8 mouse cellular contexts compared by ENCODE assay signal in the genomic region with DNA sequence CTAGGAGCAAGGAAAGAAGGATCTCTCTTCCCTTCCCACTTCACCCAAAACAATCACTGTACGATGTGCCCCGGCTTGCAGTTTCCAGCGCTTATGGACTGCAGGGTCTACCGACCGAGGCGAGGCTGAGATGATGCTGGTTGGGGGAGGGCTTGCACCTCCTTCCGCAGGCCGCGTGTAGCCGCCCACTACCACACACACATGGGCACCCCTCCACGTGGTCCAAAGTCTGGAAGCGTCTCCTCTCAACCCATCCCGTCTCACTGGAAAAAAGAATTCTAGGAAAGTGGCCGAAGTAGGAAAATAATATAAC. TPM values are rescaled to one million over a fixed set of nuclear protein-coding genes. Genes with fewer than 3 reads are reported as not detected.
DNase-seq lines count a peak whose midpoint lies in the region; ATAC-seq lines count a peak whose summit lies in the region.

No protein-coding gene starts in this region.

- H3K9me3 ChIP-seq in kidney, embryonic 15.5 days (replicated peaks), result no peaks in the 10 kb centered on the region
- no peaks in the 10 kb centered on the region for H3K9me3 ChIP-seq in embryonic facial prominence, embryonic 10.5 days
- H3K9me3 ChIP-seq in hindbrain, embryonic 12.5 days (replicated peaks), result no peaks in the 10 kb centered on the region
- H3K9me3 ChIP-seq in midbrain, embryonic 14.5 days (ENCODE audit: control insufficient read depth, low read length), result no peaks in the 10 kb centered on the region

- peak overlapping the region; percentile 45; the same call in 1 of the 2 replicates for H3K27ac ChIP-seq in kidney, embryonic 15.5 days
- peak overlapping the region; percentile 99 for H3K27ac ChIP-seq in embryonic facial prominence, embryonic 10.5 days (replicated peaks)
- no peak overlapping the region for H3K27ac ChIP-seq in hindbrain, embryonic 12.5 days
- H3K27ac ChIP-seq in midbrain, embryonic 14.5 days (replicated peaks; ENCODE audit: low read depth, low read length), result peak overlapping the region; percentile 13; the same call in 1 of the 2 replicates

- peaks cover 49% of the 10 kb centered on the region for H3K4me1 ChIP-seq in kidney, embryonic 15.5 days
- peaks cover 62% of the 10 kb centered on the region for H3K4me1 ChIP-seq in embryonic facial prominence, embryonic 10.5 days
- peaks cover 35% of the 10 kb centered on the region for H3K4me1 ChIP-seq in hindbrain, embryonic 12.5 days
- peaks cover 25% of the 10 kb centered on the region for H3K4me1 ChIP-seq in midbrain, embryonic 14.5 days (ENCODE audit: control insufficient read depth, insufficient read depth, low read length)

- 8% methylated on average over 14 of the region's 14 CpGs for WGBS in kidney, embryonic 15.5 days
- 1% methylated on average over 14 of the region's 14 CpGs for WGBS in embryonic facial prominence, embryonic 10.5 days
- 2% methylated on average over 14 of the region's 14 CpGs for WGBS in hindbrain, embryonic 12.5 days
- 10% methylated on average over 14 of the region's 14 CpGs for WGBS in midbrain, embryonic 14.5 days

- peak; percentile 14; the same call in 1 of the 2 replicates for ATAC-seq in kidney, embryonic 15.5 days (replicated peaks; ENCODE audit: low FRiP score)
- ATAC-seq in hindbrain, embryonic 12.5 days (ENCODE audit: low FRiP score), result peak; percentile 29; the same call in 1 of the 2 replicates
- ATAC-seq in midbrain, embryonic 14.5 days (ENCODE audit: low FRiP score, low TSS enrichment), result no peak

- peaks cover 58% of the 10 kb centered on the region for H3K27me3 ChIP-seq in kidney, embryonic 15.5 days
- peaks cover 64% of the 10 kb centered on the region for H3K27me3 ChIP-seq in embryonic facial prominence, embryonic 10.5 days (replicated peaks; ENCODE audit: low read depth, poor library complexity, severe bottlenecking)
- peaks cover 12% of the 10 kb centered on the region for H3K27me3 ChIP-seq in hindbrain, embryonic 12.5 days
- peaks cover 12% of the 10 kb centered on the region; the same call in 1 of the 2 replicates for H3K27me3 ChIP-seq in midbrain, embryonic 14.5 days (ENCODE audit: control insufficient read depth, insufficient read depth, low read length)

- H3K9ac ChIP-seq in kidney, embryonic 15.5 days, result peak overlapping the region; percentile 41; the same call in 1 of the 2 replicates
- H3K9ac ChIP-seq in hindbrain, embryonic 12.5 days, result peak overlapping the region; percentile 42; the same call in 1 of the 2 replicates
- H3K9ac ChIP-seq in midbrain, embryonic 14.5 days (replicated peaks; ENCODE audit: low read length), result peak overlapping the region; percentile 36; the same call in 1 of the 2 replicates

- H3K4me2 ChIP-seq in kidney, embryonic 15.5 days, result peak overlapping the region; percentile 99
- peak overlapping the region; percentile 67 for H3K4me2 ChIP-seq in hindbrain, embryonic 12.5 days (replicated peaks)
- peak overlapping the region; percentile 91 for H3K4me2 ChIP-seq in midbrain, embryonic 14.5 days (ENCODE audit: low read length)

- no peak for DNase-seq in kidney, postnatal 36 days
- DNase-seq in embryonic facial prominence, embryonic 10.5 days (ENCODE audit: low spot score), result peak; percentile 63
- DNase-seq in midbrain, embryonic 14.5 days, result peak; percentile 29
- no peak for DNase-seq in ovary, postnatal 10 days (ENCODE audit: low spot score)
- no peak for DNase-seq in urinary bladder, adult 18-20 months (ENCODE audit: low spot score in 2 of 2)
- no peak for DNase-seq in left cerebral cortex, adult 11 months (ENCODE audit: low spot score)

- H3K4me3 ChIP-seq in kidney, embryonic 15.5 days (replicated peaks), result peak overlapping the region; percentile 82
- peak overlapping the region; percentile 95 for H3K4me3 ChIP-seq in embryonic facial prominence, embryonic 10.5 days
- H3K4me3 ChIP-seq in hindbrain, embryonic 12.5 days, result peak overlapping the region; percentile 33
- H3K4me3 ChIP-seq in midbrain, embryonic 14.5 days (replicated peaks; ENCODE audit: low read depth, low read length), result peak overlapping the region; percentile 89

- H3K36me3 ChIP-seq in kidney, embryonic 15.5 days, result no peaks in the 10 kb centered on the region
- no peaks in the 10 kb centered on the region for H3K36me3 ChIP-seq in embryonic facial prominence, embryonic 10.5 days (replicated peaks)
- H3K36me3 ChIP-seq in hindbrain, embryonic 12.5 days, result no peaks in the 10 kb centered on the region
- H3K36me3 ChIP-seq in midbrain, embryonic 14.5 days (ENCODE audit: control insufficient read depth, insufficient read depth, low read length), result no peaks in the 10 kb centered on the region

RNA-seq across cellular contexts. Expression of gene Bcl11b, which starts 2.0 kb away (rescaled TPM):
- 3.1 and 3.8 TPM in 2 replicates for polyA plus RNA-seq in kidney, embryonic 15.5 days (2015; fragmentation: Nextera tagmentation; extraction: Ambion mirVana)
- polyA plus RNA-seq in embryonic facial prominence, embryonic 10.5 days (2016; fragmentation: Nextera tagmentation; extraction: Ambion mirVana), result 7.3 and 10.4 TPM in 2 replicates
- polyA plus RNA-seq in hindbrain, embryonic 12.5 days (2016; fragmentation: Nextera tagmentation; extraction: Ambion mirVana), result 25.9 and 37.1 TPM in 2 replicates
- 38.4 and 43.3 TPM in 2 replicates for polyA plus RNA-seq in midbrain, embryonic 14.5 days (2014; fragmentation: Nextera tagmentation; extraction: Ambion mirVana)

Comparison
In these comparisons a context has a peak if more than half of its experiments do, and no peak if none do; other contexts are left out.
1. H3K4me3 ChIP-seq: peak in every context shown above with its lines; median percentile 95 in embryonic facial prominence, embryonic 10.5 days; 89 in midbrain, embryonic 14.5 days; 82 in kidney, embryonic 15.5 days; 33 in hindbrain, embryonic 12.5 days.
2. DNase-seq: peak in embryonic facial prominence, embryonic 10.5 days (single experiment) and midbrain, embryonic 14.5 days (single experiment); none in kidney, postnatal 36 days (0 of 2), ovary, postnatal 10 days (single experiment), urinary bladder, adult 18-20 months (0 of 2) and left cerebral cortex, adult 11 months (single experiment).
3. Peak in every context shown above with its lines, with median percentiles within 50 percentile points of each other: H3K4me2 ChIP-seq and H3K9ac ChIP-seq.